Mouse (Mus musculus): Measurements from ENCODE around the gene Edil3.
"Not testable (repeated sequence)": the region's sequence is repeated elsewhere in the genome, so short reads cannot be mapped to it uniquely, and the experiment has no call there.

Edil3 gene

DNA sequence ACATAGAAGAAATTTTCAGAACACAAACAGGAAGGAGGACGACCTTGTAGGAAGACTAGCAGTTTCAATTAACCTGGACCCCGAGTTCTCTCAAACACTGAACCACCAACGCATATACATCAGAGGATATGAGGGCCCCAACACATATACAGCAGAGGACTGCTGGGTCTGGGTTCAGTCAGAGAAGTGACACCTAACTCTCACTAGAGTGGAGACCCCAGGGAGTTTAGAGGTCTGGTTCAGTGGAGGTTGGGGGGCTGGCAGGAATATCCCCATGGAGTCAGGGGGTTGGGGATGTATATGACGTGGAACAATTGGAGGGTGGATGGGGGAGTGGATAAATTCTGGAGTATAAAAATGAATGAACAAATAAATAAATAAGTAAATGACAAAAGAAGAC is 151.1 kb downstream of the Edil3 start:
- DNase-seq (ENCODE audit: low spot score), result no peak

GRCm38 (mm10) chr13:89007696-89008427 is 186.6 kb downstream of the Edil3 start:
- DNase-seq (ENCODE audit: low spot score), result no peak

DNA sequence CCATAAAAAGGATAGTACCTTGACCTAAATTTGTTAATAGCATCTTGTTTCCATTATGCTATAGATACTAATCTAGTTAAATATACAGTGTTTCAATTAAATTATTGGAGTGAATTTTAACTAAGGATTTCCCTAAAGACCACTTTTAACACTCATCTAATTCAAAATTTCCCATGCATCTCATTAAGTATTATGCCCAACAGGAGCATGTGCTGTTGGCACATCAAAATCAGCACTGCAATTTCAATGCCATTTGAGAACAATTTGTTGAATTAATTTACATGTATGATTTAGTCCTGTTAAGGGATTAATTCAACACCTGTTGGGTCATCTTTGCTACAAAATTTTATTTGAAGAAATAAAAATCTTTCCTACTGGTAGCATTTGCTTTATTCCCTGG is 191.2 kb downstream of the Edil3 start:
- no peak for DNase-seq (ENCODE audit: low spot score)

- peak; percentile 14 for DNase-seq (ENCODE audit: low spot score)
These were observed 208.7 kb downstream of the Edil3 start for GRCm38 (mm10) chr13:89029817-89030539.

DNA sequence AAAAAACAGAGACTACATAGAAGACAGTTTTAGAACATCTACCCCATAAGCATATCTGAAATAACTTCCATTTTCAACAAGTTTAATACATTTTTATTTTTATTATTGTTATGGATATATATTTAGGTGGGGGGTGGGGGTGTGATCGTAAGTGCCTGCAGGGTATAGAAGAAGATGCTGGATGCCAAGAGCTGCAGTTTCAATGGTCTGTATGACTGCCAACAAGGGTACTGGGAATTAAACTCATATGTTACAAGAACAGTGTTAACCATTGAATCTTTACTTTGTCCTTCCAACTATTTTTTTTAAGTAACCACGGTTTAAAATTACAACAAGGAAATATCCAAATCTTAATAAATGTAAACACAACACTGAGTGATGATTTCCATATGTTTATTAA is 214.4 kb downstream of the Edil3 start:
- no peak for DNase-seq (ENCODE audit: low spot score)

DNA sequence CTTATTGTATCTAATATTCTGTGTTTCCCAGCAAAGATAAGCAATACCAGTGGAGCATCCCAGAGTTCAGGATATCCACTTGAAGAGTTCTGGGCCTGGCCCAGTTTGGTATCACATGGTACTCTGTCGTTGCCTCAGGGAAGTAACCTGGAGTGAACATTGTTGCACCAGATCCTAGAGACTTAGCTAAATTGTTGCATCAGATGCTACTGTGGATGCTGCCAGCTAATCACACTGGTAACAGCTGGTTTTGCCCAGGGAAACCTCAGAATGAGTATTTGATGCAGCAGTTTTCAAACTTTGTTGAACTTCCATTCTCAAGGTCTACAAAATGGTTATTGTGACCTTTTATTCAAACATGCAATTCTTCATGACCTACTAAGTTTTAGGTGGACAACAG is 220.2 kb downstream of the Edil3 start:
- no peak for DNase-seq (ENCODE audit: low spot score)

- not testable (repeated sequence) for DNase-seq (ENCODE audit: low spot score)
These were observed 248.9 kb downstream of the Edil3 start for GRCm38 (mm10) chr13:89070132-89070531.

DNA sequence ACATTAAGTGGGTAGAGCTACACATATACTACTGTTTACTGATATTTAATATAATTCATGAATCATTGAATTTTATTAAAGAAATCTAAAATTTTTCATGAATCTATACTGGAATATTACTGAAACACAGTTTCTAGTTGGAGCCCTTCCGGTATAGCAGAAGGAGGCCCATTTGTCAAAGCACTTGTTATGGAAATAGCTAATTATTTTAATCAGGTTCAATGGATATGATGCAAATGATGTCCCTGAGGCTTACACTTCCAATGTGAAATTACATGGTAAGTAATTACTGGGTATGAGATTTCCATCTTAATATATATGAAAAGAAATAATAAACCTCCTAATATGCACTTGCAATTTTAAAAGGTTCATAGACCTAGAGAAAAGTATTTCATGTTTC is 254.9 kb downstream of the Edil3 start:
- DNase-seq (ENCODE audit: low spot score), result no peak

- DNase-seq (ENCODE audit: low spot score), result no peak
These were observed 284.6 kb downstream of the Edil3 start for GRCm38 (mm10) chr13:89105889-89106288.

DNA sequence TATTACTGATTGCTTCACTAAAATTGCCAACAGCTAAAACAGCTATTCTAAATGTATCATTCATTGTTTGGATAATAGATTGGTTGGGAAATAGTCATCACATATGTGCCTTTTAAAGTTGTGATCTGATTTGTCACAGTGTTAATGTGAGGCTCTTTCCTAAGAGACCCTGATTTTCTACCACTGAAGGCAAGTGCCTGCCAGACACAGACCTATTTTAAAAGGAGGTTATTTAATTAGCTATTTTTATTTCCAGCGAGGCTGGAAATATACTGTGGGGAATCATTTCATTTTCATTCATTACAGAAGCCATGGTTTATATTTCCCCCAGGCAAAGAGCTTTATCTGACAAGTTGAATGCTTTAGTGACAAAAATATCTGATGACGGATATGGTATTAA is 296.3 kb downstream of the Edil3 start:
- DNase-seq (ENCODE audit: low spot score), result no peak

DNA sequence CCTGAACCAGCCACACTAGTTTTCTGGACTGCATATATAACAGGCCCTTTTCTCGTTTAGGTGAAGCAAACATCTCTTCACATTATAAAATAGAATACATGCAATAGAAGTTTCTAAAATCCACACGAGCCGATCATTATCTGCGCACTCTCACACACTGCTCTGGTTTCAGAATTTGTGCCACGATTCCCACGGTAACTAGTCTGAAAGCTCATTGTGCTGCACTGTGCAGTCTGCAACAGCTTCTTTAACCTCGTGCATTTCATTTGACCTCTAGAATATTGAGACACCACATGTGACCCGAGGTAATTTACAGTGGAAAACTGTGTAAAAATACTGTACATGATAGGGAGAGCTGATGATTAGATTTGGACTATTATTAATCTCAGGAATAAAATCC is 298.5 kb downstream of the Edil3 start:
- no peak for DNase-seq (ENCODE audit: low spot score)

GRCm38 (mm10) chr13:89122511-89123253 is 301.4 kb downstream of the Edil3 start:
- no peak for DNase-seq (ENCODE audit: low spot score)

DNA sequence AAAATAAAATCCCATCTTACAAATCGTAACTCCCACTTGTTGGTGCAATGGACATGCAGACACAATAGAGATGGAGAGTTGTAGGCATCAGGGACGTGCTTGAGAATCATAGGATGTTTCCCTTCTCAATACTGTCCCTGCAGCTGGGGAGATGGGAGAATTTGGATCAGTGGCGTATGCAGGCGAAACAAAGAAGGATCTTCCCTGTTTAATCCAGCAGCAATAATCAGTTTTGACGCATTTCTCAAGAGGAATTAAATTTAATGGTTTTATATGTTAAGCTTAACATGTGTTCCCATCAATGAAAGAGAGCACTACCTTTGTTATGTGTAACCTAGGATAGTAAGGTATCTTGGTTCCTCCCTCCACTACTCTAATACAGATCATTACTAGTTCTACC is 302.1 kb downstream of the Edil3 start:
- DNase-seq (ENCODE audit: low spot score), result no peak

DNA sequence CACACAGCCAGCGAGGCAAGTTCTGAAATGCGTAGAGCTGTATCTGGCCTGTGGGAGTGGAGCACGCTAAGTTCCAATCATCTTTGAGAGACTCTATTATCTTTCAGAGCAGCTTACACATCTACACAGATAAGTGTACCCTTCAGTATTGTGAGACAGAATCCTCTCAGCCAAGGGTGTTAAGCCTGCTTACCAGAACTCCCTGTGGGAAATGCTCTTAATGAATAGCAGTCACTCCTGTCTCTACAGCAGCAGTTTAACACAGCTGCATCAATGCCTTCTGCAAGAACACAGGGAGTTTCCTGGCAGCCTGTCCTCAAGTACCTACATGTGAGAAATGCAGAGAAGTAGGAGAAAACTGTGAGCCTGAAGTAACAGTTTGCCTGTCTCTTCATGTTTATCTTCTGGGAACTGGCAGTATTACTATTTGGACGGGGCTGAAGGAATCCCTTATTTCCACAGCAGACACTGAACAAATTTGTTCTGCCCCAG is 324.8 kb downstream of the Edil3 start:
- DNase-seq (ENCODE audit: low spot score), result no peak

DNA sequence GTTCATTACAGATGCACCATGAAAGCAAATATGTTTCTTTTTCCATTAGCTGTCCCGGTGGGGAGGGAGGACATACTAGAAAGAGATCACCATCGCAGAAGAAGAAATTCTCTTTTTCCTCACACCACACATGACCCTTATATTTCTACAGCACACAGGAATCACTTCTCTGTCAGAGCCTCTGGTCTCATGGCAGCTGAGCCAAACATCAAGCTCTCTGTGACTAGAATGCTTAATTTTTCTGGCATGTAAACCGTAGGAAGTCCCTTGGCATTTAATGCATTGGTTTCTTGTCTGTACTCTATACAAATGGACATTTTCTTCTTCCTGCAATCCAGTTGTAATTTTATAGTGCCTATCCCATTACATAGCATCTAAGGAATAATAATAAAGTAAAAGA is 330.6 kb downstream of the Edil3 start:
- DNase-seq (ENCODE audit: low spot score), result no peak

- DNase-seq (ENCODE audit: low spot score), result no peak
These were observed 346.7 kb downstream of the Edil3 start for GRCm38 (mm10) chr13:89167960-89168359.

DNA sequence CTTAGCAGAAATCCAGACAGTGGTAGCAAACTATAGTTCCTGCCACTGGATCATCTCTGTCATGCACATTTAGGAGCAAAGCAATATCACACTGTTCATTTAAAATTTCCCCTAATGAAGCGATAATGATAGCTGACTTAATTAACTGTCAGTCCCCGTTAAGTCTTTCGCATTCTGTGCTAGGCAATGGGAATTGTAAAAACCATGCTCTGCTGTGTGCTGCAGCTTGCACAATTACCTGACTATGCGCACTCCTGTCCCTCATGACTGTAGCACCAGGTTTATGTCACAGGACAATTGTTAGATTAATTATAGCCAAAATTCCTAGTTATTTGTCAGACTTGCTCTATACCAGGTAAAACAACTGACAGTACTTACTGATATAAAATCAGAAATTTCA is 348.8 kb downstream of the Edil3 start:
- DNase-seq (ENCODE audit: low spot score), result no peak

- no peak for DNase-seq (ENCODE audit: low spot score)
These were observed 353.9 kb downstream of the Edil3 start for GRCm38 (mm10) chr13:89175154-89175553.

- DNase-seq (ENCODE audit: low spot score), result no peak
These were observed 367.8 kb downstream of the Edil3 start for GRCm38 (mm10) chr13:89189051-89189450.

GRCm38 (mm10) chr13:89197019-89197418 is 375.7 kb downstream of the Edil3 start:
- DNase-seq (ENCODE audit: low spot score), result no peak

- DNase-seq (ENCODE audit: low spot score), result no peak
These were observed 378.0 kb downstream of the Edil3 start for GRCm38 (mm10) chr13:89199275-89199674.

GRCm38 (mm10) chr13:89238104-89238503 is 416.8 kb downstream of the Edil3 start:
- no peak for DNase-seq (ENCODE audit: low spot score)
